Mouse (Mus musculus) forebrain, postnatal 0 days (tissue): Measurements from ENCODE around the gene Dnajb2. TPM values are rescaled to one million over a fixed set of nuclear protein-coding genes. Genes with fewer than 3 reads are reported as not detected.
A peak's percentile ranks its signal among the peaks of the same experiment; 100 is the strongest.

Source experiments
- ATAC-seq: fragments of 200-750 bp; cut with Nextera tagmentation; 2 replicates; pipeline ENCODE4 v1.8.0; 2017; ENCODE audit warnings: mild to moderate bottlenecking, moderate library complexity
- DNase-seq: peaks from one replicate; pipeline ENCODE4 v3.0.0-alpha.2; 2015
- H3K27ac ChIP-seq: fragments of 300-500 bp; sonication (generic); 2 replicates; pipeline ENCODE4 v1.5.1; 2014; ENCODE audit warnings: low read depth, mild to moderate bottlenecking, antibody characterized with exemption, low read length, moderate library complexity, mixed read lengths
- H3K27me3 ChIP-seq: fragments of 300-500 bp; sonication (generic); 2 replicates; pipeline ENCODE4 v1.6.1; 2014; ENCODE audit warnings: mild to moderate bottlenecking, low read length, mixed read lengths; ENCODE audit not compliant: insufficient read depth
- H3K36me3 ChIP-seq: fragments of 300-500 bp; sonication (generic); 2 replicates; pipeline ENCODE4 v1.6.1; 2014; ENCODE audit warnings: mild to moderate bottlenecking, moderate library complexity; ENCODE audit not compliant: insufficient read depth
- H3K4me1 ChIP-seq: fragments of 300-500 bp; sonication (generic); 2 replicates; pipeline ENCODE4 v1.6.1; 2014; ENCODE audit warnings: antibody characterized with exemption; ENCODE audit not compliant: insufficient read depth
- H3K4me2 ChIP-seq: fragments of 300-500 bp; sonication (generic); 2 replicates; pipeline ENCODE4 v1.6.1; 2014; ENCODE audit warnings: low read depth, mild to moderate bottlenecking, moderate library complexity
- H3K4me3 ChIP-seq: fragments of 300-500 bp; sonication (generic); 2 replicates; pipeline ENCODE4 v1.5.1; 2014; ENCODE audit warnings: low read depth, low read length, mixed read lengths
- H3K9ac ChIP-seq: fragments of 300-500 bp; sonication (generic); 2 replicates; pipeline ENCODE4 v1.6.1; 2014; ENCODE audit warnings: mild to moderate bottlenecking
- H3K9me3 ChIP-seq: fragments of 300-500 bp; sonication (generic); 2 replicates; pipeline ENCODE4 v1.6.1; 2016; ENCODE audit warnings: low read length
- CTCF ChIP-seq: sonication (generic); IDR thresholded peaks from 2 replicates; pipeline ENCODE4 v1.5.1; 2016; ENCODE audit warnings: antibody characterized with exemption, control low read depth, low read depth
- whole genome bisulfite sequencing: fragments of 180-500 bp; shearing (Covaris S2); extraction: QIAGEN DNeasy Blood & Tissue Kit; methylation state at CpG from one replicate; pipeline ENCODE4 v1.1.7; 2014; 5-methylcytosine and 5-hydroxymethylcytosine counted together
- polyA plus RNA-seq: library from polyadenylated mRNA; unstranded; fragments of >200 nt; fragmentation: Nextera tagmentation; extraction: Ambion mirVana; gene quantifications from 2 replicates; pipeline ENCODE4 v1.2.1, GENCODE M21; 2015
- total RNA-seq: library from RNA; depleted of rRNA; stranded (reverse); fragments of >200 nt; gene quantifications from 2 replicates; pipeline ENCODE4 v1.2.3, GENCODE M21; 2014

Gene Dnajb2
- total and polyA plus RNA-seq, 2 experiments from 2014 or later = 39.7 to 47.0 TPM

GRCm38 (mm10) chr1:75192452-75192851 lies 43.8 kb upstream of the Dnajb2 start:
- Histone ChIP-seq H3K4me2 (peak overlapping the region; percentile 90), H3K9me3 (no peaks in the 10 kb centered on the region), H3K4me3 (peak overlapping the region; percentile 86), H3K4me1 (peaks cover 19% of the 10 kb centered on the region), H3K36me3 (peaks cover 43% of the 10 kb centered on the region), H3K27ac (peak overlapping the region; percentile 96), H3K27me3 (no peaks in the 10 kb centered on the region), H3K9ac (peak overlapping the region; percentile 96)
- DNase-seq (no peak), ATAC-seq (peak; percentile 1; the same call in 1 of the 2 replicates)
- TF ChIP-seq CTCF = no peak
- under 1% methylated on average over 19 of the region's 19 CpGs for WGBS

- H3K4me3 ChIP-seq = no peak overlapping the region
- no peak overlapping the region for H3K4me2 ChIP-seq
- H3K9me3 ChIP-seq = no peaks in the 10 kb centered on the region
- no peaks in the 10 kb centered on the region for H3K4me1 ChIP-seq
- H3K36me3 ChIP-seq = peaks cover 35% of the 10 kb centered on the region
- H3K27me3 ChIP-seq = no peaks in the 10 kb centered on the region
- 86% methylated on average over 1 of the region's 1 CpGs for WGBS
- DNase-seq = no peak
- ATAC-seq = no peak
- TF ChIP-seq CTCF = no peak
- no peak overlapping the region for H3K9ac ChIP-seq
- H3K27ac ChIP-seq = no peak overlapping the region
Observed at GRCm38 (mm10) chr1:75201236-75201635, 35.0 kb upstream of the Dnajb2 start.

- H3K27ac ChIP-seq = no peak overlapping the region
- no peaks in the 10 kb centered on the region for H3K9me3 ChIP-seq
- H3K36me3 ChIP-seq = peaks cover 20% of the 10 kb centered on the region
- no peak for TF ChIP-seq CTCF
- peak overlapping the region; percentile 30 for H3K4me3 ChIP-seq
- DNase-seq (no peak), ATAC-seq (no peak)
- peak overlapping the region; percentile 45 for H3K9ac ChIP-seq
- 16% methylated on average over 34 of the region's 34 CpGs for WGBS
- H3K4me1 ChIP-seq = peaks cover 18% of the 10 kb centered on the region; the same call in 1 of the 2 replicates
- no peaks in the 10 kb centered on the region for H3K27me3 ChIP-seq
- H3K4me2 ChIP-seq = peak overlapping the region; percentile 45
Observed at GRCm38 (mm10) chr1:75208967-75209678, 27.1 kb upstream of the Dnajb2 start.

GRCm38 (mm10) chr1:75210136-75211087 lies 25.8 kb upstream of the Dnajb2 start, which contains the start of the genes Glb1l and Stk16:
Glb1l (minus strand) TSS chr1:75210813.
Stk16 (plus strand) TSS chr1:75210838.
- H3K27me3 ChIP-seq = no peaks in the 10 kb centered on the region
- H3K4me3 ChIP-seq = peak within 1 kb of the TSS; percentile 84
- peaks cover 18% of the 10 kb centered on the region; the same call in 1 of the 2 replicates for H3K4me1 ChIP-seq
- peak within 1 kb of the TSS; percentile 89 for H3K9ac ChIP-seq
- no peak for TF ChIP-seq CTCF
- no peaks in the 10 kb centered on the region for H3K9me3 ChIP-seq
- WGBS = 7% methylated on average over 42 of the region's 42 CpGs
- DNase-seq = peak; percentile 96
- peak within 1 kb of the TSS; percentile 74 for H3K4me2 ChIP-seq
- peak within 1 kb of the TSS; percentile 62; the same call in 1 of the 2 replicates for H3K27ac ChIP-seq
- H3K36me3 ChIP-seq = peaks cover 33% of the 10 kb centered on the region
- ATAC-seq = peak; percentile 97

GRCm38 (mm10) chr1:75211141-75211708 lies 25.0 kb upstream of the Dnajb2 start:
- no peak for DNase-seq
- Histone ChIP-seq H3K9me3 (no peaks in the 10 kb centered on the region), H3K4me2 (peak overlapping the region; percentile 74), H3K4me1 (peaks cover 18% of the 10 kb centered on the region; the same call in 1 of the 2 replicates), H3K4me3 (peak overlapping the region; percentile 84), H3K36me3 (peaks cover 38% of the 10 kb centered on the region), H3K27ac (peak overlapping the region; percentile 62; the same call in 1 of the 2 replicates), H3K27me3 (no peaks in the 10 kb centered on the region), H3K9ac (peak overlapping the region; percentile 89)
- TF ChIP-seq CTCF = no peak
- ATAC-seq = no peak; the same call in 1 of the 2 replicates
- 16% methylated on average over 17 of the region's 17 CpGs for WGBS

- Histone ChIP-seq H3K4me2 (no peak overlapping the region), H3K9me3 (no peaks in the 10 kb centered on the region), H3K27me3 (no peaks in the 10 kb centered on the region), H3K27ac (no peak overlapping the region), H3K4me1 (peaks cover 18% of the 10 kb centered on the region; the same call in 1 of the 2 replicates), H3K4me3 (no peak overlapping the region), H3K9ac (no peak overlapping the region), H3K36me3 (peaks cover 38% of the 10 kb centered on the region)
- TF ChIP-seq CTCF = no peak
- ATAC-seq (no peak), DNase-seq (no peak)
- whole genome bisulfite sequencing = 88% methylated on average over 4 of the region's 4 CpGs
Observed at GRCm38 (mm10) chr1:75212542-75212941, 23.7 kb upstream of the Dnajb2 start.
